Mouse (Mus musculus) C2C12 (cell line): Measurements from ENCODE around the gene Sec24d.

Source experiments
- CEBPB ChIP-seq: IDR thresholded peaks from one replicate; pipeline ENCODE4 v1.6.1; 2011; ENCODE audit warnings: low read depth, mild to moderate bottlenecking, control low read depth, moderate library complexity
- CTCF ChIP-seq: IDR thresholded peaks from one replicate; pipeline ENCODE4 v1.5.1; 2011; ENCODE audit not compliant: control insufficient read depth, insufficient read depth, insufficient read length
- FOSL1 ChIP-seq: IDR thresholded peaks from one replicate; pipeline ENCODE4 v1.8.0; 2011; ENCODE audit warnings: mild to moderate bottlenecking, low read length; ENCODE audit not compliant: poor library complexity, insufficient read depth, severe bottlenecking
- MAX ChIP-seq: IDR thresholded peaks from one replicate; pipeline ENCODE4 v1.6.1; 2011; ENCODE audit warnings: mild to moderate bottlenecking, control low read depth
- MYOG ChIP-seq: IDR thresholded peaks from one replicate; pipeline ENCODE4 v1.6.1; 2011; ENCODE audit not compliant: control insufficient read depth, insufficient read length; ENCODE audit errors: extremely low read depth
- USF1 ChIP-seq: IDR thresholded peaks from one replicate; pipeline ENCODE4 v1.6.1; 2011; ENCODE audit warnings: low read depth, mild to moderate bottlenecking, control low read depth, moderate library complexity

DNA sequence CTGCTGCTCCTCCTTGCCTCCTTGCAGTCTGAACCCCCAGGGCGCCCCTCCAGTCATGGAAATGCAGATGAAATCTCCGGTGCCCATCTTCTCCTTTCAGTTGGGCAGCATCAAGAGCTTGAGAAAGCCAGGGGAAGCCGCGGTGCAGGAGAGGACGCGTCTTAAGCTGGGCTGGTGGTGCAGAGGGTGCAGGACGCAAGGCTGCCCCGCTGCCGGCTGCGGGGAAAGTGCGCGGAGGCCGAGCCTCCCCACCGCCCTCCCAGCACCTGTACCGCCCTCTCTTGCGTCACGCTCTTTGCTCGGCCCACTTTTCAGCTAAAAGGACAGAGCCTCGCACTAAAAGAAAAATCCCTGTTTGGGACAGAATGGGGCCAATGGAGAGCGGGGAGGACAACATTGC, 31.3 kb upstream of the Sec24d start, which contains the start of gene Synpo2:
- TF ChIP-seq CTCF (no peak), MYOG (no peak), FOSL1 (no peak), USF1 (no peak), MAX (no peak), CEBPB (peak; percentile 29)
